Mouse (Mus musculus) neural tube, embryonic 15.5 days (tissue): ENCODE results near the gene Olfr801. TPM values are rescaled to one million over a fixed set of nuclear protein-coding genes. Genes with fewer than 3 reads are reported as not detected.

Experiments used
- polyA plus RNA-seq: library from polyadenylated mRNA; unstranded; fragments of >200 nt; fragmentation: Nextera tagmentation; extraction: Ambion mirVana; gene quantifications from 2 replicates; pipeline ENCODE4 v1.2.1, GENCODE M21; 2015

The Olfr801 gene
- polyA plus RNA-seq, 1 experiment from 2014 or later = not detected

Other genes with a start within 250 kb of the Olfr801 start
- not detected in 2 replicates for gene Olfr786, start 246.6 kb downstream of the Olfr801 start, polyA plus RNA-seq
- gene Olfr787, start 212.0 kb downstream of the Olfr801 start, polyA plus RNA-seq = not detected in 2 replicates
- not detected in 2 replicates for gene Olfr788, start 202.9 kb downstream of the Olfr801 start, polyA plus RNA-seq
- not detected in 2 replicates for gene Olfr789, start 189.1 kb downstream of the Olfr801 start, polyA plus RNA-seq
- gene Olfr790, start 175.4 kb downstream of the Olfr801 start, polyA plus RNA-seq = not detected in 2 replicates
- not detected in 2 replicates for gene Olfr791, start 152.1 kb downstream of the Olfr801 start, polyA plus RNA-seq
- not detected in 2 replicates for gene Olfr792, start 134.7 kb downstream of the Olfr801 start, polyA plus RNA-seq
- not detected in 2 replicates for gene Olfr794, start 106.2 kb downstream of the Olfr801 start, polyA plus RNA-seq
- not detected in 2 replicates for gene Olfr796, start 61.3 kb downstream of the Olfr801 start, polyA plus RNA-seq
- not detected in 2 replicates for gene Olfr798, start 45.9 kb downstream of the Olfr801 start, polyA plus RNA-seq
- not detected in 2 replicates for gene Olfr799, start 36.4 kb downstream of the Olfr801 start, polyA plus RNA-seq
- not detected in 2 replicates for gene Olfr800, start 16.2 kb downstream of the Olfr801 start, polyA plus RNA-seq
- 0.08 TPM in 1 of 2 replicates, not detected in the other for gene Olfr802, start 14.3 kb upstream of the Olfr801 start, polyA plus RNA-seq
- gene Olfr803, start 20.4 kb upstream of the Olfr801 start, polyA plus RNA-seq = not detected in 2 replicates
- not detected in 2 replicates for gene Olfr804, start 29.3 kb upstream of the Olfr801 start, polyA plus RNA-seq
- gene Olfr805, start 55.5 kb upstream of the Olfr801 start, polyA plus RNA-seq = not detected in 2 replicates
- gene Olfr806, start 68.1 kb upstream of the Olfr801 start, polyA plus RNA-seq = not detected in 2 replicates
- not detected in 2 replicates for gene Olfr807, start 83.9 kb upstream of the Olfr801 start, polyA plus RNA-seq
- gene Olfr808, start 91.6 kb upstream of the Olfr801 start, polyA plus RNA-seq = not detected in 2 replicates
- not detected in 2 replicates for gene Olfr809, start 100.8 kb upstream of the Olfr801 start, polyA plus RNA-seq
- not detected in 2 replicates for gene Olfr810, start 121.1 kb upstream of the Olfr801 start, polyA plus RNA-seq
- not detected in 2 replicates for gene Olfr811, start 130.5 kb upstream of the Olfr801 start, polyA plus RNA-seq
- gene Olfr812, start 172.2 kb upstream of the Olfr801 start, polyA plus RNA-seq = not detected in 2 replicates
- not detected in 2 replicates for gene Olfr813, start 181.5 kb upstream of the Olfr801 start, polyA plus RNA-seq
- gene Olfr814, start 206.0 kb upstream of the Olfr801 start, polyA plus RNA-seq = not detected in 2 replicates
- not detected in 2 replicates for gene Olfr815, start 232.0 kb upstream of the Olfr801 start, polyA plus RNA-seq
- not detected in 2 replicates for gene Olfr816, start 241.7 kb upstream of the Olfr801 start, polyA plus RNA-seq